ENCODE assay signal across 25 mouse cellular contexts in genomic region chr10:95591257-95591656, GRCm38 (mm10). TPM values are rescaled to one million over a fixed set of nuclear protein-coding genes. Genes with fewer than 3 reads are reported as not detected.
A peak's percentile ranks its signal among the peaks of the same experiment; 100 is the strongest.
DNase-seq lines count a peak whose midpoint lies in the region; ATAC-seq and TF ChIP-seq lines count a peak whose summit lies in the region.
"Had no signal": no experiment of that assay in that cellular context is flagged by ENCODE, and none has a peak within 500 bp of the region (broad histone marks: within the 10 kb centered on the region; RNA-seq: fewer than 3 reads in every experiment).

No protein-coding gene starts in this region.

- no peak overlapping the region for H3K4me3 ChIP-seq in intestine, postnatal 0 days (ENCODE audit: low read depth, low read length)
- H3K4me3 ChIP-seq in intestine, embryonic 15.5 days (replicated peaks): no peak overlapping the region
- H3K4me3 ChIP-seq in kidney, adult 2 months (ENCODE audit: insufficient read depth, low read depth, low read length): no peak overlapping the region
- no peak overlapping the region for H3K4me3 ChIP-seq in kidney, embryonic 16.5 days (ENCODE audit: low read length)
- H3K4me3 ChIP-seq in kidney, embryonic 14.5 days (ENCODE audit: low read length): no peak overlapping the region
- H3K4me3 ChIP-seq: embryonic facial prominence, embryonic 10.5 days; embryonic facial prominence, embryonic 12.5 days; forebrain, embryonic 13.5 days had no signal

- no peak overlapping the region for H3K9ac ChIP-seq in intestine, postnatal 0 days (ENCODE audit: low read depth, low read length)
- no peak overlapping the region for H3K9ac ChIP-seq in intestine, embryonic 15.5 days
- H3K9ac ChIP-seq in kidney, embryonic 16.5 days (replicated peaks; ENCODE audit: low read length): no peak overlapping the region
- H3K9ac ChIP-seq in kidney, embryonic 14.5 days (ENCODE audit: low read depth, low read length): no peak overlapping the region
- H3K9ac ChIP-seq: embryonic facial prominence, embryonic 12.5 days; forebrain, embryonic 13.5 days had no signal

- no peaks in the 10 kb centered on the region for H3K27me3 ChIP-seq in intestine, postnatal 0 days (replicated peaks; ENCODE audit: control insufficient read depth, insufficient read depth, low read length)
- H3K27me3 ChIP-seq in intestine, embryonic 15.5 days (replicated peaks): no peaks in the 10 kb centered on the region
- H3K27me3 ChIP-seq in kidney, adult 2 months (replicated peaks; ENCODE audit: control insufficient read depth, insufficient read depth, low read length): no peaks in the 10 kb centered on the region
- H3K27me3 ChIP-seq in kidney, embryonic 16.5 days (ENCODE audit: insufficient read depth, low read length): no peaks in the 10 kb centered on the region
- no peaks in the 10 kb centered on the region for H3K27me3 ChIP-seq in kidney, embryonic 14.5 days (ENCODE audit: control insufficient read depth, insufficient read depth, low read length)
- H3K27me3 ChIP-seq: CH12.LX, Patski had no signal

- DNase-seq in kidney, adult 2 months: peak; percentile 54
- no peak for DNase-seq in kidney, postnatal 10 days
- DNase-seq in kidney, postnatal 14 days: peak; percentile 8
- peak; percentile 35 to 53 for DNase-seq in kidney, postnatal 36 days
- DNase-seq: adrenal gland, adult 8-10 months; adrenal gland, postnatal 14 days; adrenal gland, postnatal 36 days; B cell, adult 2 months; cerebellum, adult 11-12 months; cerebellum, adult 2 months; cerebellum, adult 9-10 months; cerebellum, postnatal 10 days; cerebellum, postnatal 25 days had no signal

- no peak for ATAC-seq in intestine, postnatal 0 days
- no peak for ATAC-seq in intestine, embryonic 15.5 days
- no peak for ATAC-seq in kidney, embryonic 16.5 days (ENCODE audit: low FRiP score, low TSS enrichment)
- no peak for ATAC-seq in kidney, embryonic 14.5 days (ENCODE audit: low FRiP score, low TSS enrichment)
- ATAC-seq: activated CD4-positive, CD25-positive, alpha-beta regulatory T cell, adult 4 months; CD4-positive, CD25-positive, alpha-beta regulatory T cell, adult 4 months; forebrain, embryonic 13.5 days; Patski had no signal

- no peak for TF ChIP-seq CTCF in intestine, postnatal 0 days (IDR thresholded peaks at IDR 0.05; ENCODE audit: low read depth)
- no peak for TF ChIP-seq CTCF in kidney, adult 2 months (conservative IDR thresholded peaks at IDR 0.05; ENCODE audit: insufficient read depth, insufficient read length, low read depth, low read length)

- H3K4me2 ChIP-seq in intestine, postnatal 0 days (replicated peaks; ENCODE audit: low read depth): no peak overlapping the region
- H3K4me2 ChIP-seq in intestine, embryonic 15.5 days (replicated peaks): no peak overlapping the region
- no peak overlapping the region for H3K4me2 ChIP-seq in kidney, embryonic 16.5 days (replicated peaks; ENCODE audit: low read depth, low read length)
- H3K4me2 ChIP-seq in kidney, embryonic 14.5 days (replicated peaks; ENCODE audit: low read depth, low read length): no peak overlapping the region
- H3K4me2 ChIP-seq: embryonic facial prominence, embryonic 12.5 days; forebrain, embryonic 13.5 days had no signal

- WGBS in intestine, postnatal 0 days: 69% methylated on average over 4 of the region's 4 CpGs
- WGBS in intestine, embryonic 15.5 days: 80% methylated on average over 4 of the region's 4 CpGs
- 81% methylated on average over 4 of the region's 4 CpGs for WGBS in kidney, adult 2 months
- 86% methylated on average over 4 of the region's 4 CpGs for WGBS in kidney, embryonic 16.5 days
- 79% methylated on average over 4 of the region's 4 CpGs for WGBS in kidney, embryonic 14.5 days

- H3K36me3 ChIP-seq in intestine, postnatal 0 days (ENCODE audit: control insufficient read depth, insufficient read depth): no peaks in the 10 kb centered on the region
- no peaks in the 10 kb centered on the region for H3K36me3 ChIP-seq in intestine, embryonic 15.5 days
- H3K36me3 ChIP-seq in kidney, adult 2 months (ENCODE audit: control insufficient read depth, insufficient read depth, low read length): no peaks in the 10 kb centered on the region
- H3K36me3 ChIP-seq in kidney, embryonic 16.5 days (ENCODE audit: insufficient read depth, low read length): no peaks in the 10 kb centered on the region
- H3K36me3 ChIP-seq in kidney, embryonic 14.5 days (ENCODE audit: control insufficient read depth, insufficient read depth, low read length): no peaks in the 10 kb centered on the region
- H3K36me3 ChIP-seq: embryonic facial prominence, embryonic 10.5 days; embryonic facial prominence, embryonic 12.5 days; G1E had no signal

- H3K4me1 ChIP-seq in intestine, postnatal 0 days (replicated peaks; ENCODE audit: control insufficient read depth, insufficient read depth, low read length): no peaks in the 10 kb centered on the region
- H3K4me1 ChIP-seq in intestine, embryonic 15.5 days (replicated peaks): no peaks in the 10 kb centered on the region; the same call in 1 of the 2 replicates
- H3K4me1 ChIP-seq in kidney, adult 2 months (ENCODE audit: control insufficient read depth, insufficient read depth, low read length): no peaks in the 10 kb centered on the region
- H3K4me1 ChIP-seq in kidney, embryonic 16.5 days (ENCODE audit: insufficient read depth, low read length): no peaks in the 10 kb centered on the region
- no peaks in the 10 kb centered on the region for H3K4me1 ChIP-seq in kidney, embryonic 14.5 days (ENCODE audit: control insufficient read depth, insufficient read depth, low read length)
- H3K4me1 ChIP-seq: embryonic facial prominence, embryonic 12.5 days had no signal

- no peaks in the 10 kb centered on the region for H3K9me3 ChIP-seq in intestine, postnatal 0 days (ENCODE audit: control insufficient read depth)
- no peaks in the 10 kb centered on the region for H3K9me3 ChIP-seq in intestine, embryonic 15.5 days
- H3K9me3 ChIP-seq in kidney, embryonic 16.5 days (ENCODE audit: low read length): no peaks in the 10 kb centered on the region
- peaks cover 3% of the 10 kb centered on the region; the same call in 1 of the 2 replicates for H3K9me3 ChIP-seq in kidney, embryonic 14.5 days (ENCODE audit: control insufficient read depth, low read length)
- H3K9me3 ChIP-seq: embryonic facial prominence, embryonic 12.5 days; forebrain, embryonic 13.5 days; G1E had no signal

- 0 out of 2 replicates have a peak overlapping the region, but pooled peaks have one; percentile 8 for H3K27ac ChIP-seq in intestine, postnatal 0 days (ENCODE audit: low read depth, low read length)
- no peak overlapping the region for H3K27ac ChIP-seq in intestine, embryonic 15.5 days
- H3K27ac ChIP-seq in kidney, adult 2 months (ENCODE audit: insufficient read depth, low read depth, low read length): no peak overlapping the region
- H3K27ac ChIP-seq in kidney, embryonic 16.5 days (ENCODE audit: low read length): no peak overlapping the region
- no peak overlapping the region for H3K27ac ChIP-seq in kidney, embryonic 14.5 days (ENCODE audit: low read depth, low read length)
- H3K27ac ChIP-seq: embryonic facial prominence, embryonic 10.5 days; embryonic facial prominence, embryonic 12.5 days; forebrain, embryonic 13.5 days had no signal

- no peak for TF ChIP-seq POLR2A in kidney, adult 2 months (IDR thresholded peaks at IDR 0.05; ENCODE audit: low read depth, low read length)

RNA-seq across cellular contexts. Expression of gene Nudt4, which starts 27.3 kb away (rescaled TPM):
- polyA plus RNA-seq in intestine, postnatal 0 days (2015; fragmentation: Nextera tagmentation; extraction: Ambion mirVana): 105 and 107 TPM in 2 replicates
- polyA plus RNA-seq in intestine, embryonic 15.5 days (2015; fragmentation: Nextera tagmentation; extraction: Ambion mirVana): 59.6 and 62.7 TPM in 2 replicates
- 88.6 and 92.7 TPM in 2 replicates for polyA plus RNA-seq in kidney, adult 2 months (2012; rRNA removed)
- 119 and 132 TPM in 2 replicates for polyA plus RNA-seq in kidney, embryonic 16.5 days (2015; fragmentation: Nextera tagmentation; extraction: Ambion mirVana)
- 97.8 and 143 TPM in 2 replicates for polyA plus RNA-seq in kidney, embryonic 14.5 days (2014; fragmentation: Nextera tagmentation; extraction: Ambion mirVana)
